Mouse (Mus musculus): ENCODE results near the gene Trpv3. TPM values are rescaled to one million over a fixed set of nuclear protein-coding genes. Genes with fewer than 3 reads are reported as not detected.

The Trpv3 gene
- 0.03 TPM in 1 of 2 replicates, not detected in the other for polyA plus RNA-seq (2016; fragmentation: Nextera tagmentation; extraction: Ambion mirVana)

DNA sequence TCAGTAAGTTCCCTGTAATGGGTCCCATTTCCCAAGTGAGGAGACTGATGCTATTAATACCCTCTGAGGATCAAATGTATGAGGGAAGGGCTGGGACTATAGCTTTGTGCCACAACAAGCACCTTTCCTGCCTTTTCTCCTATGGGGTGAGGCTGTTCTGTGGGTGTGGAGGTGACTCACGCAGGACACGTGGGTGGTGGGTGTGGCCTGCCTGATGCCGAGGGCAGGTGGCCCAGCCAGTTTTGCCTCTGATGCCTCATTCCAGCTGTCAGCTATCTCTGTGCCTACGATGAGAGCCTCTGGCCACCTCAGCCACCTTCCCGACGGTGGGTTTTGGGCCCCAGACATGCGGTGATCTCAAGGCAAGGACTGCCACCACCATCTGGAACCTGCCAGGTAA is at the start of gene Trpv3:
TSS of gene Trpv3 (plus strand) at position 122 of the 400 bp plus-strand sequence.
- Histone ChIP-seq H3K4me1 (peaks cover 9% of the 10 kb centered on the region), H3K9me3 (no peaks in the 10 kb centered on the region), H3K36me3 (no peaks in the 10 kb centered on the region), H3K27me3 (ENCODE audit: insufficient read depth, poor library complexity, severe bottlenecking) (peaks cover 5% of the 10 kb centered on the region; the same call in 1 of the 2 replicates), H3K4me3 (no peak within 1 kb of the TSS), H3K27ac (no peak within 1 kb of the TSS)
- 79% methylated on average over 7 of the region's 7 CpGs for WGBS
- DNase-seq (ENCODE audit: low spot score) = no peak

DNA sequence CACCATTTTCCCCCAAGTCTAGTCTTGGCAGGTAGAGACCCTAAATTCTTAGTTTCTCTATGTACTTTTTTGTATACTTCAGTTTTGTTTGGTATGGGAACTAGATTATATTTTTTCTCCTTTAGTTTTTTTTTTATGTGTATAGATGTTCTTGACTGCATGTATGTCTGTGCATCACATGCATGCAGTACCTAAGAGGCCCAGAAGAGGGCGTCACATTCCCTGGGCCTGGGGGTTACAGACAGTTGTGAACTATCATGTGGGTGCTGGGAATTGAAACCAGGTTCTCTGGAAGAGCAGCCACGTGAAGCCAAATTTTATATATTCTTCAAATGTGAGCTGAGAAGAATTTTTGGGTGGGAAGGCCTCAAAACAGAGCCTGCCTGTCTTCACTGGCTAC is 47.5 kb upstream of the Trpv3 start:
- H3K4me3 ChIP-seq = no peak overlapping the region
- DNase-seq (ENCODE audit: low spot score) = no peak
- no peaks in the 10 kb centered on the region for H3K36me3 ChIP-seq
- H3K27me3 ChIP-seq (ENCODE audit: insufficient read depth, poor library complexity, severe bottlenecking) = peaks cover 7% of the 10 kb centered on the region; the same call in 1 of the 2 replicates
- no peak overlapping the region for H3K27ac ChIP-seq
- WGBS = 48% methylated on average over 2 of the region's 2 CpGs
- no peaks in the 10 kb centered on the region for H3K9me3 ChIP-seq
- H3K4me1 ChIP-seq = no peaks in the 10 kb centered on the region

DNA sequence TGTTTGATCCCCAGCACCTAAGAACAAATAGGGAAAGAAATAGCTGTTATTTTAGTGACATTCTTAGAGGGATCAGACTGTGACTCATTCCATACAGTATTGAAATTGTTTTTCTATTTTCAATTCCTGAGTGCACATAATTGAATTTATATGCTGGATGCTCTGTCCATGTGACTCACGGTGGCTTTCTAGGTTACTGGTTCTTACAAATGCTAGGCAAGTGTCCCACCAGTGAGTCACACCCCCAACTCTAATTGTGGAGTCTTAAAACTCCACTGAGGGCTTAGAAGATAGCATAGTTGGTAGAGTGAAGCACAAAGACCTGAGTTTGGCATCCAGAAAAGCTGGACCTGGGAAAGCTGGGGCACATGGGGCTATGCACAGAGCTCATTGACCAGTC is 46.5 kb upstream of the Trpv3 start:
- DNase-seq (ENCODE audit: low spot score) = no peak
- Histone ChIP-seq H3K36me3 (no peaks in the 10 kb centered on the region), H3K4me1 (no peaks in the 10 kb centered on the region), H3K27ac (no peak overlapping the region), H3K4me3 (no peak overlapping the region), H3K9me3 (no peaks in the 10 kb centered on the region), H3K27me3 (ENCODE audit: insufficient read depth, poor library complexity, severe bottlenecking) (no peaks in the 10 kb centered on the region)
- 86% methylated on average over 1 of the region's 1 CpGs for WGBS

DNA sequence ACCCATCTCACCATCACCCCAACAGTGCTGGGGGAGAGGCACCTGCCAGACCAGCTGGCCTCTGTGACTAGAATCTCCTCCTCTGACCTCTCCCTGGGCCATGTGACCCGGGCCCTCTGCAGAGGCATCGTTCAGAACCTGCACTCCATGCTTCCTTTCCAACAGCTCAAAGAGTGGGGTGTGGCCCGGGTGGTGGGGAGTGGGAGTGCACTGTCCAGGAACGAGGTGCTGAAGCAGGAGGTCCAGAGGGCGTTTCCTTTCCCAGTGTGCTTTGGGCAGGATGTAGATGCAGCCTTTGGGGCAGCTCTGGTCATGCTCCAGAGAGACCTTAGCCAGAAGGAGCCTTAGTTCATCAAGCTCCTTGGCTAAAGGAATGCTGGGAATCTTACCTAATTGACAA is 44.3 kb upstream of the Trpv3 start:
- H3K9me3 ChIP-seq = no peaks in the 10 kb centered on the region

DNA sequence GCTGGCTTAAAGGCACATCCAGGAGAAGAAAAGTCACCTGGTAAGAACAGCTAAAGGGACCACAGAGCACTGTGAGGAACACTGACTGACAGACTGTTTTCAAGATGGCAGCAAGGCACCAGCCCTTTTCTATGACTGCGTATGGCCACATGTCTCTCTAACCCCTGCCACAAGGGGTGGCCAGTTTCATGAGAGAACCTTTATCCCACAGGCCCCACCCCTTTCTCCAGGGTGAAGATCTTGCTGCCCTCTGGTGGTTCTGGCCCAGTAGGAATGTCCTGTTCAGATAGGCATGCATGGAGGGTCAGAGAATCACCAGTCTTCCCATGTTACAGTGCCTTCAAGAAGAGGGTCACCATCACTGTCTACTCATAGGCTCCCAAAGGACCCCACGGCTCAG is 43.2 kb upstream of the Trpv3 start:
- WGBS = 60% methylated on average over 2 of the region's 2 CpGs
- no peak overlapping the region for H3K4me3 ChIP-seq
- no peaks in the 10 kb centered on the region for H3K9me3 ChIP-seq
- H3K36me3 ChIP-seq = no peaks in the 10 kb centered on the region
- no peak overlapping the region for H3K27ac ChIP-seq
- DNase-seq (ENCODE audit: low spot score) = no peak
- no peaks in the 10 kb centered on the region for H3K27me3 ChIP-seq (ENCODE audit: insufficient read depth, poor library complexity, severe bottlenecking)
- H3K4me1 ChIP-seq = no peaks in the 10 kb centered on the region

More for the DNA sequence above, 44.3 kb upstream of the Trpv3 start:
- WGBS = 33% methylated on average over 5 of the region's 5 CpGs
- no peak overlapping the region for H3K4me3 ChIP-seq
- H3K4me1 ChIP-seq = no peaks in the 10 kb centered on the region
- DNase-seq (ENCODE audit: low spot score) = no peak
- H3K36me3 ChIP-seq = no peaks in the 10 kb centered on the region
- H3K27ac ChIP-seq = no peak overlapping the region
- no peaks in the 10 kb centered on the region for H3K27me3 ChIP-seq (ENCODE audit: insufficient read depth, poor library complexity, severe bottlenecking)

DNA sequence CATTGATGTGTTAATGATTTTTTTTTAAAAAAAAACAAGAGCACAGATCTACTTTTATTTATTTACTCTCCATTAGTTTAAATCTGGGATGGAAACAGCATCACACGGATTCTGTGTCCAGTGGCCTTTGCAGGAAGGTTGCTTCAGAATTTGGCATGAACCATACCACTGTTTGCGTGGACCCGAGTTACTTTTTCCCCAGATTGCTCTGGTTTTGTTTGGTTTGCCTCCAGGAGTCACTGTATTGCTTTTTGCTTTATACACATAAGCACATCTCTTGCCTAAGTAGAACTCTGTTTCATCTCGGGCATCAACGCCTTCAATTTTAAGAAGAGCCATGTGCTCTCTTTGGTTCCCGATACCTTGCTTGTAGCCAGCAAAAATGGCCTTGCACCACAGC is 41.3 kb upstream of the Trpv3 start:
- no peaks in the 10 kb centered on the region for H3K4me1 ChIP-seq
- H3K27ac ChIP-seq = no peak overlapping the region
- H3K36me3 ChIP-seq = no peaks in the 10 kb centered on the region
- no peak overlapping the region for H3K4me3 ChIP-seq
- 90% methylated on average over 6 of the region's 6 CpGs for WGBS
- no peaks in the 10 kb centered on the region for H3K27me3 ChIP-seq (ENCODE audit: insufficient read depth, poor library complexity, severe bottlenecking)
- H3K9me3 ChIP-seq = no peaks in the 10 kb centered on the region
- no peak for DNase-seq (ENCODE audit: low spot score)

DNA sequence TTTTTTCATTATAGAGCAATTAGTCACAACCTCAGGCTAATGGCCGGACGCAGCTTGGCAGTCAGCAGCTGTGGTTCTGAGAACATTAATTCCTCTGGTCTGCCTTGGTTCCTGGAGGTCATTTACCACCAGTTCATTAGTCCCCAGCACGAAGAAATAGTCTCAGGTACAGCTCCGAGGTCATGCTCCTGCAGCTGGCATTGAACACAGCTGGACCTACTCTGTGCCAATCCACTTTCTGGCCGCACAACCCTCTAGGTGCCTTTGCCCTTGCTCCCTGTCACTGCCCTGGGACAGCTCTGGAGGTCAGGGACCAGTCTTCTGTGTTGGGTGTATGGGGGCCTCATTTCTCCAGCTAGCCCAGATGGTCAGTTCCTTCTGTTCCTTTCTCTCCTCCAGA is 38.3 kb upstream of the Trpv3 start:
- 73% methylated on average over 5 of the region's 5 CpGs for WGBS

DNA sequence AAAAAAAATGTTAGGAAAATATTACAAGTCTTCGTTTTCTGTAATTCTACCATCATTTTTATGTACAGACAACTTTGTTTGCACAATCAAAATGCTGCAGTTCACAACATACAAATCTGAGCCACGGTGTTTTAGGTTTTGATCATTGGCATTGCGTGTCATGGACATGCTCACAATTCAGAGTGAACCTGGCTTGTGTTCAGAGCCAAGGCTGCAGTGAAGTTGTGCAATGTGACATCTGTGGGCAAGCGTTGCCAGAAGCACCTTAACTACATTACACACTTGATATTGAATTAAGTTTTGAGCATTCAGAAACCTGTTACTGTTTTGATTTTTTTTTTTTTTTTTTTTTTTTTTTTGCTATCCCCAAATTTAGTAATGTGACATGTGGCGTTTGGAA is 37.1 kb upstream of the Trpv3 start:
- no peak overlapping the region for H3K4me3 ChIP-seq
- H3K27ac ChIP-seq = no peak overlapping the region
- H3K9me3 ChIP-seq = no peaks in the 10 kb centered on the region
- no peaks in the 10 kb centered on the region for H3K27me3 ChIP-seq (ENCODE audit: insufficient read depth, poor library complexity, severe bottlenecking)
- no peak for DNase-seq (ENCODE audit: low spot score)
- WGBS = 79% methylated on average over 5 of the region's 5 CpGs
- H3K4me1 ChIP-seq = no peaks in the 10 kb centered on the region
- no peaks in the 10 kb centered on the region for H3K36me3 ChIP-seq

More for the DNA sequence above, 38.3 kb upstream of the Trpv3 start:
- Histone ChIP-seq H3K4me3 (no peak overlapping the region), H3K4me1 (no peaks in the 10 kb centered on the region), H3K27ac (no peak overlapping the region), H3K27me3 (ENCODE audit: insufficient read depth, poor library complexity, severe bottlenecking) (no peaks in the 10 kb centered on the region), H3K9me3 (no peaks in the 10 kb centered on the region), H3K36me3 (no peaks in the 10 kb centered on the region)
- DNase-seq (ENCODE audit: low spot score) = no peak

DNA sequence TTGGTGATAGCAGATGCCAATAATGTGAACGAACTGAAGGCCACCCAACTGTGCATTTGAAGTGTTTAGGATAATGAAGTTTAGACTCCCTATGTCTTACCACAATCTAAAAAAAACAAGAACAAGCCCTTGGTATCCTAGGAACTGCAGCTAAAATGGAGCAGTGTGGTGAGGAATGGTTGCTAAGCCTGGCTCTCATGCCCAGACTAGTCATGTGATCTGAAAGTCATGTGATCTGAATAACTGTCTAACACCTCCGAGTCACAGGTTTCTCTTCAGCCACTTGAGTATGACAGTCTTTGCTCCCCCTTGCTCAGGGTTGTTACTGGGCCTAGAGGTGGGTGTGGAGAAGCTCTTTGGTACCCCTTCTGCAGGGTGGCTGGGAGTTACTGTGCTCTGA is 34.7 kb upstream of the Trpv3 start:
- no peaks in the 10 kb centered on the region for H3K36me3 ChIP-seq
- no peaks in the 10 kb centered on the region for H3K27me3 ChIP-seq (ENCODE audit: insufficient read depth, poor library complexity, severe bottlenecking)
- 59% methylated on average over 2 of the region's 2 CpGs for WGBS
- no peaks in the 10 kb centered on the region for H3K9me3 ChIP-seq
- H3K27ac ChIP-seq = no peak overlapping the region
- no peak for DNase-seq (ENCODE audit: low spot score)
- H3K4me3 ChIP-seq = no peak overlapping the region
- no peaks in the 10 kb centered on the region for H3K4me1 ChIP-seq

DNA sequence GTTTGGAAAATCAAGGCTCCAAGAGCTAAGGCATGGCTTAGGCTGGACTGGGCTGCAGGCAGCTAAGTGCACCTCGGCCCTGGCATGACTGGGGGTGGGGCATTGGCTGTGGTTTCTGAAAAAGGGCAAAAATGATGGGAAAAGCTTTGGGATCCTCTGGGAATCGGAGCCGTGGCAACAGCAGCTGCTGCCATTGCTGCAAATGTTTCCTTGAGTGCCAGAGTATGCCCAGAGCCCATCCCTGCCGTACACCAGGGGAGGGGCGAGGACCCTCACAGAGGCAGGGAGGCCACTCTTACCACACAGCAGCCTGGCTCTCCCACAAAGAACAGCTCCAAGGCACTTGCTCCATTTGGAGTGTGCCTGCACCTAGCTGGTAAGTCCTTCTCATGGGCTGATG is 33.2 kb upstream of the Trpv3 start, which contains the start of gene Trpv1:
TSS of gene Trpv1 (plus strand) at position 301 of the 400 bp plus-strand sequence.
- H3K4me3 ChIP-seq = no peak within 1 kb of the TSS
- DNase-seq (ENCODE audit: low spot score) = no peak
- no peak within 1 kb of the TSS for H3K27ac ChIP-seq
- H3K27me3 ChIP-seq (ENCODE audit: insufficient read depth, poor library complexity, severe bottlenecking) = peaks cover 8% of the 10 kb centered on the region; the same call in 1 of the 2 replicates
- H3K9me3 ChIP-seq = no peaks in the 10 kb centered on the region
- 84% methylated on average over 5 of the region's 5 CpGs for WGBS
- H3K36me3 ChIP-seq = no peaks in the 10 kb centered on the region
- no peaks in the 10 kb centered on the region for H3K4me1 ChIP-seq

DNA sequence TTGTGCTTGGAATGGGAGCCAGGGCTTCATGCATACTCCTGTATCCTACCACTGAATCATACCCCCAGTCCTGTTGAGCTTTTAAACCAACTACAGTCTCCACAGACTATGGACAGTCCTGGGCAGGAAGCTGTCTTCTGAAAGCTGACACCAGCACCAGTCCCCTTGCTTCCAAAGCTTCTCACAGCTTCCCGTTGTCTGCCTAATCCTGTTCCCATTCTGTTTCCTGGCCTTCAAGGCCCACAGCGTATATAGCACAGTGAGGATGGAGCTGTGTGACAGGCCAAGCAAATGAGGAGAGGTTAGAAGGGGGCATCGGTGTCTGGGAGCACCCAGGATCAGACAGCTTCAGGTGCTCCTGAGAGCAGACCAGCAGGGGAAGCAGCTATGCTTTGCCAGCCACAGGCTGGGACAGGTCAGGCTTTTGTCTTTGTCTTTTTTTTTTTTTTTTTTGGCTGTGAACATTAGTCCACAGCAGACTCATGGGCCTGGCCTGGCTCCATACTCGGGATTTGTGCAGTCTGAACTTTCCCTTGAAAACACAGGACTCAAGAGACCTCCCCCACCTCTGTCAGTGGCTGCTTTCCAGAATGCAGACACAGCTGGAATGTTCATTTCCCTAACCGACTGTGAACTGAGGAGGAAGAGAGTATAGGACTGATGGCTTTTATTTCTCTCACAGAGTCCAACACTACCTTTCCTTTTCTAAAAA is 31.0 kb upstream of the Trpv3 start:
- Histone ChIP-seq H3K4me3 (no peak overlapping the region), H3K36me3 (no peaks in the 10 kb centered on the region), H3K9me3 (no peaks in the 10 kb centered on the region), H3K4me1 (no peaks in the 10 kb centered on the region), H3K27ac (no peak overlapping the region), H3K27me3 (ENCODE audit: insufficient read depth, poor library complexity, severe bottlenecking) (peaks cover 8% of the 10 kb centered on the region; the same call in 1 of the 2 replicates)
- no peak for DNase-seq (ENCODE audit: low spot score)
- WGBS = 42% methylated on average over 5 of the region's 5 CpGs

DNA sequence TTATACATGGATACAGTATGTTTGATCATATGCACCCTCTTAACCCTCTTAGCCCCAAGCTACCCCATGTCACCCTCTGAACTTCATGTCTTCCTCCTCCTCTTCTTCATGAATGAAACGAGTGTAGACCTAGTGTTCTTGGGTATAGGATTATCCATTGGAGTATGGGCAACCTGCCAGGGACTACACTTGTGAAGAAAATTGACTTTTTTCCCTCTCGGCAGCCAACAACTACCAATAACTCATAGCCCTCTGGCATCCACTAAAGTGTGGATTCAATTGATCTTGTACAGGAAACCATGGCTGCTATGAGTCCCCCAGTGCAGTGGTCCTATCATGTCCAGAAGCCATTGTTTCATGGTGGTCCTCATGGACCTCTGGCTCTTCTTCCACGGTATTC is 30.5 kb upstream of the Trpv3 start:
- WGBS = 69% methylated on average over 3 of the region's 3 CpGs
- no peak for DNase-seq (ENCODE audit: low spot score)
- Histone ChIP-seq H3K27ac (no peak overlapping the region), H3K36me3 (no peaks in the 10 kb centered on the region), H3K9me3 (no peaks in the 10 kb centered on the region), H3K4me1 (no peaks in the 10 kb centered on the region), H3K27me3 (ENCODE audit: insufficient read depth, poor library complexity, severe bottlenecking) (peaks cover 8% of the 10 kb centered on the region; the same call in 1 of the 2 replicates), H3K4me3 (no peak overlapping the region)

DNA sequence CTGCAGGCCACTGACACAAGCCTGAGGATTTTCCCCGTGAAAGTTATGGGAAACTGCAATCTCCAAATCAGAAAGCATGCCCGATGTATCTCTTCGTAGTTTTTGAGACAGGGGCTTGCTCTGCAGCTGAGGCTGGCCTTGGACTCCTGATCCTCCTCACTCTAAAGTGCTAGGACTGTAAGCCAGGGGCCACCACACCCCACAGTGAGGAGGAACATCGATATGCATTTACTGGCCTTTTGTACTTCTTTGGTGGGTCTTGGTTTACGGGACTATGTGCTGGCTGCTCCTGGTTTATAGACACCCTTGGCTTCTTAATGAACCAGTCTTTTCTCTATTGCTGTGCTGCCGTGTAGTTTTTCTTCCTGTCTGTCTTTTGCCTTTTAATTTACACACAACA is 25.0 kb upstream of the Trpv3 start:
- Histone ChIP-seq H3K27me3 (ENCODE audit: insufficient read depth, poor library complexity, severe bottlenecking) (peaks cover 8% of the 10 kb centered on the region; the same call in 1 of the 2 replicates), H3K4me1 (no peaks in the 10 kb centered on the region), H3K27ac (no peak overlapping the region), H3K9me3 (no peaks in the 10 kb centered on the region), H3K36me3 (no peaks in the 10 kb centered on the region), H3K4me3 (no peak overlapping the region)
- no peak for DNase-seq (ENCODE audit: low spot score)
- WGBS = 88% methylated on average over 6 of the region's 6 CpGs

DNA sequence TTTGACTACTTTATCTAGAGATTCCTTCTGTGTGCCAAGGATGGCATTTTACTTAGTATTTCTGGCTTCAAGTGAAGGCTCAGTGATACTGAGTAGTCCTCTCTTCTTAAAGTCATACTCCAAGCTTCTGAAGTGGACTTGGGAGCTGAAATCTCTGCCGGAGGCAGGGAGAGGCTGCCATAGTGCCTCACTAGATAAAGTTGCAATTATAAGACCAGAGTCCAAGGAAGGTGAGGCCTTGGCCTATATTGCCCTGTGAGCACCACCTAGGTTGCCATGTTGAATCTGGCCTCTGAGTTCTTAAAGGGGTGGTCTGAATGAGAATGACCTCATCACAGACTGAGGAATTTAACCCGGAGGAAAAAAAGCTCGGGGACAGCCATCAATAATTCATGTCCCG is 24.4 kb upstream of the Trpv3 start:
- Histone ChIP-seq H3K27me3 (ENCODE audit: insufficient read depth, poor library complexity, severe bottlenecking) (peaks cover 8% of the 10 kb centered on the region; the same call in 1 of the 2 replicates), H3K27ac (no peak overlapping the region), H3K4me1 (no peaks in the 10 kb centered on the region), H3K9me3 (no peaks in the 10 kb centered on the region), H3K4me3 (no peak overlapping the region), H3K36me3 (no peaks in the 10 kb centered on the region)
- DNase-seq (ENCODE audit: low spot score) = no peak
- WGBS = 83% methylated on average over 4 of the region's 4 CpGs

All from heart, embryonic 10.5 days (tissue).